Mouse (Mus musculus) liver, embryonic 15.5 days (tissue): ENCODE results near the gene Usp47. TPM values are rescaled to one million over a fixed set of nuclear protein-coding genes. Genes with fewer than 3 reads are reported as not detected.
A peak's percentile ranks its signal among the peaks of the same experiment; 100 is the strongest.

Experiments
- ATAC-seq: fragments of 200-750 bp; cut with Nextera tagmentation; 2 replicates; pipeline ENCODE4 v1.8.0; 2017; ENCODE audit warnings: moderate number of reproducible peaks, mild to moderate bottlenecking, moderate library complexity; ENCODE audit not compliant: insufficient read depth
- H3K27ac ChIP-seq: fragments of 300-500 bp; sonication (generic); replicated peaks from 2 replicates; pipeline ENCODE4 v1.5.1; 2015; ENCODE audit warnings: mild to moderate bottlenecking, inconsistent platforms
- H3K27me3 ChIP-seq: fragments of 300-500 bp; sonication (generic); 2 replicates; pipeline ENCODE4 v1.6.1; 2015; ENCODE audit warnings: mild to moderate bottlenecking, inconsistent platforms
- H3K36me3 ChIP-seq: fragments of 300-500 bp; sonication (generic); replicated peaks from 2 replicates; pipeline ENCODE4 v1.6.1; 2015; ENCODE audit warnings: moderate library complexity, mild to moderate bottlenecking, inconsistent platforms
- H3K4me1 ChIP-seq: fragments of 300-500 bp; sonication (generic); replicated peaks from 2 replicates; pipeline ENCODE4 v1.6.1; 2015; ENCODE audit warnings: inconsistent platforms
- H3K4me2 ChIP-seq: fragments of 300-500 bp; sonication (generic); 2 replicates; pipeline ENCODE4 v1.6.1; 2015; ENCODE audit warnings: moderate library complexity, mild to moderate bottlenecking, inconsistent platforms
- H3K4me3 ChIP-seq: fragments of 300-500 bp; sonication (generic); replicated peaks from 2 replicates; pipeline ENCODE4 v1.5.1; 2015; ENCODE audit warnings: mild to moderate bottlenecking, inconsistent platforms
- H3K9ac ChIP-seq: fragments of 300-500 bp; sonication (generic); 2 replicates; pipeline ENCODE4 v1.6.1; 2015; ENCODE audit warnings: moderate library complexity, mild to moderate bottlenecking, inconsistent platforms
- H3K9me3 ChIP-seq: fragments of 300-500 bp; sonication (generic); replicated peaks from 2 replicates; pipeline ENCODE4 v1.6.1; 2016; ENCODE audit warnings: inconsistent platforms
- WGBS: fragments of 180-500 bp; shearing (Covaris S2); methylation state at CpG from one replicate; pipeline ENCODE4 v1.1.7; 2015; ENCODE audit warnings: mixed read lengths; ENCODE audit not compliant: insufficient replicate concordance; 5-methylcytosine and 5-hydroxymethylcytosine counted together
- polyA plus RNA-seq: library from polyadenylated mRNA; unstranded; fragments of >200 nt; fragmentation: Nextera tagmentation; extraction: Ambion mirVana; gene quantifications from 2 replicates; pipeline ENCODE4 v1.2.1, GENCODE M21; 2015

Gene Usp47
- polyA plus RNA-seq, 1 experiment from 2014 or later: 17.5 TPM

- Histone ChIP-seq H3K27ac (no peak overlapping the region), H3K4me2 (no peak overlapping the region), H3K9ac (no peak overlapping the region), H3K4me3 (no peak overlapping the region), H3K4me1 (no peaks in the 10 kb centered on the region), H3K27me3 (peaks cover 33% of the 10 kb centered on the region), H3K36me3 (no peaks in the 10 kb centered on the region), H3K9me3 (no peaks in the 10 kb centered on the region)
- 30% methylated on average over 1 of the region's 1 CpGs for WGBS
- ATAC-seq: no peak
These were observed 131.9 kb downstream of the Usp47 start for GRCm38 (mm10) chr7:112155194-112155593.

- H3K4me1 ChIP-seq: no peaks in the 10 kb centered on the region
- H3K9ac ChIP-seq: no peak overlapping the region
- 15% methylated on average over 23 of the region's 23 CpGs for WGBS
- peak overlapping the region; percentile 54 for H3K4me2 ChIP-seq
- no peaks in the 10 kb centered on the region for H3K9me3 ChIP-seq
- no peak for ATAC-seq
- no peak overlapping the region for H3K27ac ChIP-seq
- peak overlapping the region; percentile 31 for H3K4me3 ChIP-seq
- peaks cover 33% of the 10 kb centered on the region for H3K27me3 ChIP-seq
- H3K36me3 ChIP-seq: no peaks in the 10 kb centered on the region
These were observed 134.4 kb downstream of the Usp47 start for GRCm38 (mm10) chr7:112157584-112158315.

GRCm38 (mm10) chr7:112158316-112158741 is 135.0 kb downstream of the Usp47 start:
- Histone ChIP-seq H3K9me3 (no peaks in the 10 kb centered on the region), H3K4me2 (peak overlapping the region; percentile 54), H3K27me3 (peaks cover 33% of the 10 kb centered on the region), H3K27ac (no peak overlapping the region), H3K9ac (no peak overlapping the region), H3K4me3 (peak overlapping the region; percentile 31), H3K36me3 (no peaks in the 10 kb centered on the region), H3K4me1 (no peaks in the 10 kb centered on the region)
- ATAC-seq: no peak
- 3% methylated on average over 23 of the region's 23 CpGs for WGBS

GRCm38 (mm10) chr7:112158942-112159341 is 135.6 kb downstream of the Usp47 start, which contains the start of gene Dkk3:
TSS of gene Dkk3 (minus strand) at chr7:112159057.
- Histone ChIP-seq H3K9ac (no peak within 1 kb of the TSS), H3K36me3 (no peaks in the 10 kb centered on the region), H3K9me3 (no peaks in the 10 kb centered on the region), H3K4me3 (peak within 1 kb of the TSS; percentile 31), H3K27ac (no peak within 1 kb of the TSS), H3K4me1 (no peaks in the 10 kb centered on the region), H3K27me3 (peaks cover 33% of the 10 kb centered on the region), H3K4me2 (peak within 1 kb of the TSS; percentile 54)
- WGBS: 4% methylated on average over 21 of the region's 21 CpGs
- ATAC-seq: no peak

DNA sequence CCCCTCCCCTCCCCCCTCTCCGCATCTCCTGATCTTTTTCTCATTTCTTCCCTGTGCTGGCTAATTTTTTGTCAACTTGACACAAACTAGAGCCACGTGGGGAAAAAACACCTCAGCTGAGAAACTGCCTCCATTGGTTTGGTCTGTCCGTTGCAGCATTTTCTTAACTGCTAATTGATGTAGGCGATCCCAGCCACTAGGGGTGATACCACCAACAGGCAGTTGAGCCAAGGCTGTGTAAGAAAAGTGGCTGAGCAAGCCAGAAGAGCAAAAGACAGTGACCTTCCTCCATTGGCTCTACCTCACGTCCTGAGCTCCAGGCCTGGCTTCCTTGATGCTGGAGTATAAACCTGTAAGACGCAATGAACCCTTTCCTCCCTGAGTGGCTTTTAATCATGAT is 136.5 kb downstream of the Usp47 start:
- Histone ChIP-seq H3K9me3 (no peaks in the 10 kb centered on the region), H3K36me3 (no peaks in the 10 kb centered on the region), H3K4me3 (no peak overlapping the region), H3K9ac (no peak overlapping the region), H3K4me2 (no peak overlapping the region), H3K27ac (no peak overlapping the region), H3K27me3 (peaks cover 33% of the 10 kb centered on the region), H3K4me1 (no peaks in the 10 kb centered on the region)
- 31% methylated on average over 5 of the region's 6 CpGs for WGBS
- no peak for ATAC-seq

Other genes starting within 250 kb of the Usp47 start
- 1.5 and 2.1 TPM in 2 replicates for gene Galnt18, start 243.5 kb upstream of the Usp47 start, polyA plus RNA-seq
- 2.1 and 2.5 TPM in 2 replicates for gene Dkk3, start 135.6 kb downstream of the Usp47 start, polyA plus RNA-seq
- gene Mical2, start 202.4 kb downstream of the Usp47 start, polyA plus RNA-seq: 1.8 TPM in 2 replicates